In genomic region chr5:123720328-123721311, GRCm38 (mm10) we compare ENCODE assay signal across 8 mouse cellular contexts. TPM values are rescaled to one million over a fixed set of nuclear protein-coding genes. Genes with fewer than 3 reads are reported as not detected.
DNase-seq lines count a peak whose midpoint lies in the region; ATAC-seq and TF ChIP-seq lines count a peak whose summit lies in the region.

Gene Zcchc8, minus strand, starts transcription at chr5:123721100.

- H3K4me1 ChIP-seq in embryonic facial prominence, embryonic 14.5 days (ENCODE audit: control insufficient read depth, insufficient read depth, low read length), result peaks cover 12% of the 10 kb centered on the region
- peaks cover 1% of the 10 kb centered on the region; the same call in 1 of the 2 replicates for H3K4me1 ChIP-seq in heart, adult 2 months (ENCODE audit: control insufficient read depth, insufficient read depth, low read length)
- H3K4me1 ChIP-seq in limb, embryonic 13.5 days, result peaks cover 27% of the 10 kb centered on the region
- H3K4me1 ChIP-seq in midbrain, embryonic 16.5 days (ENCODE audit: control insufficient read depth, insufficient read depth, low read length), result peaks cover 27% of the 10 kb centered on the region

- no peaks in the 10 kb centered on the region for H3K9me3 ChIP-seq in embryonic facial prominence, embryonic 14.5 days (ENCODE audit: control insufficient read depth, low read length)
- H3K9me3 ChIP-seq in limb, embryonic 13.5 days, result no peaks in the 10 kb centered on the region
- H3K9me3 ChIP-seq in midbrain, embryonic 16.5 days (replicated peaks; ENCODE audit: control insufficient read depth, low read length, poor library complexity, severe bottlenecking), result no peaks in the 10 kb centered on the region

- H3K4me3 ChIP-seq in embryonic facial prominence, embryonic 14.5 days (ENCODE audit: low read depth, low read length), result peak within 1 kb of the TSS; percentile 89
- peak within 1 kb of the TSS; percentile 64 for H3K4me3 ChIP-seq in heart, adult 2 months
- H3K4me3 ChIP-seq in limb, embryonic 13.5 days, result peak within 1 kb of the TSS; percentile 88
- peak within 1 kb of the TSS; percentile 64 for H3K4me3 ChIP-seq in midbrain, embryonic 16.5 days (ENCODE audit: low read depth, low read length)

- peak within 1 kb of the TSS; percentile 81 for H3K4me2 ChIP-seq in embryonic facial prominence, embryonic 14.5 days (ENCODE audit: low read depth, low read length)
- H3K4me2 ChIP-seq in limb, embryonic 13.5 days (replicated peaks), result peak within 1 kb of the TSS; percentile 72
- peak within 1 kb of the TSS; percentile 93 for H3K4me2 ChIP-seq in midbrain, embryonic 16.5 days (ENCODE audit: low read length)

- H3K79me2 ChIP-seq in heart, adult 2 months (replicated peaks; ENCODE audit: control insufficient read depth, insufficient read depth, low read length), result peaks cover 5% of the 10 kb centered on the region; the same call in 1 of the 2 replicates

- H3K27ac ChIP-seq in embryonic facial prominence, embryonic 14.5 days (replicated peaks; ENCODE audit: low read depth, low read length), result peak within 1 kb of the TSS; percentile 85
- H3K27ac ChIP-seq in heart, adult 2 months, result peak within 1 kb of the TSS; percentile 86
- H3K27ac ChIP-seq in limb, embryonic 13.5 days, result peak within 1 kb of the TSS; percentile 81
- H3K27ac ChIP-seq in midbrain, embryonic 16.5 days (ENCODE audit: low read length), result peak within 1 kb of the TSS; percentile 92

- peaks cover 25% of the 10 kb centered on the region for H3K36me3 ChIP-seq in embryonic facial prominence, embryonic 14.5 days (ENCODE audit: control insufficient read depth, insufficient read depth, low read length)
- H3K36me3 ChIP-seq in heart, adult 2 months (ENCODE audit: control insufficient read depth, insufficient read depth, low read length), result peaks cover 10% of the 10 kb centered on the region
- H3K36me3 ChIP-seq in limb, embryonic 13.5 days, result peaks cover 23% of the 10 kb centered on the region
- H3K36me3 ChIP-seq in midbrain, embryonic 16.5 days (ENCODE audit: control insufficient read depth, insufficient read depth, low read length), result no peaks in the 10 kb centered on the region

- TF ChIP-seq CTCF in heart, adult 2 months (IDR thresholded peaks at IDR 0.05), result no peak

- WGBS in embryonic facial prominence, embryonic 14.5 days, result under 1% methylated on average over 57 of the region's 83 CpGs
- WGBS in heart, adult 2 months, result under 1% methylated on average over 83 of the region's 83 CpGs
- under 1% methylated on average over 83 of the region's 83 CpGs for WGBS in limb, embryonic 13.5 days
- WGBS in midbrain, embryonic 16.5 days, result under 1% methylated on average over 82 of the region's 83 CpGs

- DNase-seq in 3T3-L1 (ENCODE audit: low read depth, low spot score), result peak; percentile 99
- DNase-seq in adrenal gland, postnatal 4 days (ENCODE audit: low spot score in 2 of 2), result peak; percentile 68 to 89
- DNase-seq in embryonic facial prominence, embryonic 14.5 days (ENCODE audit: low spot score), result peak; percentile 99
- DNase-seq in heart, adult 2 months, result peak; percentile 94 to 96
- DNase-seq in kidney, adult 8-10 months, result peak; percentile 95 to 97
- peak; percentile 92 to 93 for DNase-seq in spleen, postnatal 10 days (ENCODE audit: low spot score in 2 of 2)

- intact Hi-C loops in heart, adult 2 months (cut with DNase I), result loop anchor here (2.0 to 5.0 kb wide), 2 partner anchors 28 to 187 kb away; partner anchors contain the start of genes Denr, Kntc1 and Rsrc2

- peak; percentile 100 for ATAC-seq in embryonic facial prominence, embryonic 14.5 days (ENCODE audit: low read depth)
- ATAC-seq in limb, embryonic 13.5 days (ENCODE audit: low FRiP score, low read depth), result peak; percentile 100
- peak; percentile 100 for ATAC-seq in midbrain, embryonic 16.5 days

- TF ChIP-seq EP300 in heart, adult 2 months (IDR thresholded peaks at IDR 0.05; ENCODE audit: insufficient read depth, low read depth, low read length), result 0 out of 2 replicates have a peak, but pooled peaks have one; percentile 49

- H3K27me3 ChIP-seq in embryonic facial prominence, embryonic 14.5 days (replicated peaks; ENCODE audit: control insufficient read depth, insufficient read depth, low read length), result no peaks in the 10 kb centered on the region
- no peaks in the 10 kb centered on the region for H3K27me3 ChIP-seq in heart, adult 2 months (ENCODE audit: control insufficient read depth, insufficient read depth, low read length)
- no peaks in the 10 kb centered on the region for H3K27me3 ChIP-seq in limb, embryonic 13.5 days
- H3K27me3 ChIP-seq in midbrain, embryonic 16.5 days (ENCODE audit: control insufficient read depth, insufficient read depth, low read depth, low read length), result no peaks in the 10 kb centered on the region

- H3K9ac ChIP-seq in embryonic facial prominence, embryonic 14.5 days (ENCODE audit: low read depth, low read length), result peak within 1 kb of the TSS; percentile 94
- H3K9ac ChIP-seq in heart, adult 2 months (ENCODE audit: low read depth, low read length), result peak within 1 kb of the TSS; percentile 75
- peak within 1 kb of the TSS; percentile 94 for H3K9ac ChIP-seq in limb, embryonic 13.5 days
- peak within 1 kb of the TSS; percentile 68 for H3K9ac ChIP-seq in midbrain, embryonic 16.5 days (ENCODE audit: low read depth, low read length)

- TF ChIP-seq POLR2A in heart, adult 2 months (IDR thresholded peaks at IDR 0.05; ENCODE audit: insufficient read depth, low read depth, low read length), result peak; percentile 87

RNA-seq across cellular contexts. Expression of gene Zcchc8, which starts in this region (rescaled TPM):
- total RNA-seq in adrenal gland, postnatal 4 days (2021), result 10 to 100 TPM; 63.1 to 69.9 TPM
- 64.8 and 68.3 TPM in 2 replicates for polyA plus RNA-seq in embryonic facial prominence, embryonic 14.5 days (2014; fragmentation: Nextera tagmentation; extraction: Ambion mirVana)
- 10 to 100 TPM; 23.2 to 24.9 TPM for total RNA-seq in heart, adult 2 months (2021)
- 12.6 and 16.1 TPM in 2 replicates for polyA plus RNA-seq in heart, adult 2 months (2012; rRNA removed)
- 89.6 and 93.4 TPM in 2 replicates for polyA plus RNA-seq in limb, embryonic 13.5 days (2015; fragmentation: Nextera tagmentation; extraction: Ambion mirVana)
- 70.5 and 76.7 TPM in 2 replicates for polyA plus RNA-seq in midbrain, embryonic 16.5 days (2015; fragmentation: Nextera tagmentation; extraction: Ambion mirVana)

Comparison
In these comparisons a context has a peak if more than half of its experiments do, and no peak if none do; other contexts are left out.
1. Peak in every context shown above with its lines: DNase-seq, ATAC-seq, H3K4me3 ChIP-seq and H3K27ac ChIP-seq.